Mouse (Mus musculus): Measurements from ENCODE around the gene Tssk6. TPM values are rescaled to one million over a fixed set of nuclear protein-coding genes. Genes with fewer than 3 reads are reported as not detected.

Gene Tssk6
- polyA plus RNA-seq, 1 experiment from 2014 or later, result 3.8 TPM

DNA sequence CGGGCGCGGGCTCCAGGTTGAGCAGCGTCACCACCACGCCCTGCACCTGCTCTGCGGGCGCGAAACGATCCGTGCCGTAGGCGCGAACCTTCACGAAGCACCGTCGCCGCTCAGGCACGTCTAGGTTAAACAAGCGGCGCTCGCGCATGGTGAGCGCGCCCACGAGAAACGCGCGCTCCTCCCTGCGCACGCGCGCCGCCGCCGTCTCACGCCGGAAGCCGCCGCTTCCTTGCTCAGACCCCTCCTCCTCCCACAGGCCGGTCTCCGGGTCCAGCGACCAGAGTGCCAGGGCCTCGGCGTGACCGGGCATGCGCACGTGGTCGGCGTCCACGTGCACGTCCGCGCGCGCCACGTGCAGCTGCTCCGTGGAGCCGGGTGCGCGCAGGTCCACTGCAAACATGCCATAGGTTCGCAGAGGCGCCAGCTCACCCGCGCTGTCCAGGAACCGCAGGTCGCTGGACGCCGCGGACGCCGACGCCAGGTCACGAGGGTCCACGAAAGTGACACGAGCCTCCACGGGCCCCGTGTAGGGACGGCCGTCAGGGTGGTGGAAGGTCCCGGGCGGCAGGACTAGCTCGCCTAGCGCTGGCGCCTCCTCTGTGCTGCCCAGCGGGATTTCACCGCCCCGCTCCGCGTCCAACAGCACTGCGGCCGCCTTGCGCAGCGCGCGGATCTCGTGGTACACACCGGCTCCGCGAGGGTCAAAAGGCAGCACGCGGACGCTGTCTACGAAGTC lies 19.8 kb upstream of the Tssk6 start:
- Histone ChIP-seq H3K27me3 (ENCODE audit: insufficient read depth, low read length) (peaks cover 79% of the 10 kb centered on the region), H3K9ac (ENCODE audit: low read depth, low read length) (no peak overlapping the region; the same call in 1 of the 2 replicates), H3K27ac (no peak overlapping the region), H3K4me2 (ENCODE audit: low read length) (peak overlapping the region; percentile 54), H3K9me3 (replicated peaks; ENCODE audit: low read length) (no peaks in the 10 kb centered on the region), H3K36me3 (ENCODE audit: insufficient read depth, low read length) (no peaks in the 10 kb centered on the region), H3K4me1 (replicated peaks; ENCODE audit: insufficient read depth, low read length) (peaks cover 13% of the 10 kb centered on the region; the same call in 1 of the 2 replicates), H3K4me3 (replicated peaks; ENCODE audit: low read depth, low read length) (peak overlapping the region; percentile 36)
- ATAC-seq (replicated peaks; ENCODE audit: low FRiP score, low read depth) (peak; percentile 57), DNase-seq (ENCODE audit: low spot score) (peak; percentile 71)
- no peak for TF ChIP-seq CTCF (IDR thresholded peaks at IDR 0.05; ENCODE audit: low read depth)
- 8% methylated on average over 101 of the region's 103 CpGs for WGBS

DNA sequence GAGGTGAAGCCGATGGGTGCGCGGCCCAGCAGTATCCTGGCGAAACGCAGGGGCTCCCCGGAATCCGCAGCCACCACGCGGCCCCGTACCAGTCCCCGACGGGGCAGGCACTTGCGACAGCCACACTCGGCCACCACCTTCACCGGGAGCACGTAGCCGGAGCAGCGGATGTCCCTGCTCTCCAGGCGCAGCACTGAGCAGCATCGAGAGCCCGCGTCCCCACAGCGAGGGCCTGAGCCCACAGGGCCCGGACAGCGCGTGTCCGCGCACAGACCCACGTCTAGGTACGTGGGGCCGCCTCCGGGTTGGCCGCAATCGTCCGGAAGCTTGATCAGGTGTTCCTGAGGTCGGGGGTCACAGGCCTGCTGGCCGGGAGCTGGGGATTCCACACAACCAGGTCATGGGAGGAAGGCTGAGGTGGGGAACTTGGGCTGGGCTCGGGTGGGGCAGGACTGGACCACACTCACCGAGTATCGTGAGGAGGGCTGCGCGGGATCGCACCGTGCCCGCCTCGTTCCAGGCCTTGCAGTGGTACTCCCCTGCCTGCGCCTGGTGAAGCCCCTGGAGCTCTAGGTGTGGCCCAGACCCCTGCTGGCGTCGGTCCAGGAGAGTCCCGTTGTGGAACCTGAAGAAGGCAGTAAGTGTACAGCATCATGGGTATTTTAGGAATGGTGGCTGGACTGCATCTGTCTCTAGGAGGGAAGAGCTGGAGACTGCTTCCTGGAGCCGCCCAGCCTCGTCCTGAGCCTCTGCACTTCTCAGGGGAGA lies 19.0 kb upstream of the Tssk6 start:
- no peak overlapping the region for H3K4me2 ChIP-seq (ENCODE audit: low read length)
- no peaks in the 10 kb centered on the region for H3K36me3 ChIP-seq (ENCODE audit: insufficient read depth, low read length)
- peaks cover 14% of the 10 kb centered on the region; the same call in 1 of the 2 replicates for H3K4me1 ChIP-seq (replicated peaks; ENCODE audit: insufficient read depth, low read length)
- H3K27me3 ChIP-seq (ENCODE audit: insufficient read depth, low read length), result peaks cover 87% of the 10 kb centered on the region
- DNase-seq (ENCODE audit: low spot score), result no peak
- 0 out of 2 replicates have a peak overlapping the region, but pooled peaks have one; percentile 36 for H3K4me3 ChIP-seq (replicated peaks; ENCODE audit: low read depth, low read length)
- no peak overlapping the region for H3K9ac ChIP-seq (ENCODE audit: low read depth, low read length)
- no peak overlapping the region for H3K27ac ChIP-seq
- 21% methylated on average over 52 of the region's 52 CpGs for WGBS
- no peaks in the 10 kb centered on the region for H3K9me3 ChIP-seq (replicated peaks; ENCODE audit: low read length)
- no peak for TF ChIP-seq CTCF (IDR thresholded peaks at IDR 0.05; ENCODE audit: low read depth)
- no peak for ATAC-seq (replicated peaks; ENCODE audit: low FRiP score, low read depth)

DNA sequence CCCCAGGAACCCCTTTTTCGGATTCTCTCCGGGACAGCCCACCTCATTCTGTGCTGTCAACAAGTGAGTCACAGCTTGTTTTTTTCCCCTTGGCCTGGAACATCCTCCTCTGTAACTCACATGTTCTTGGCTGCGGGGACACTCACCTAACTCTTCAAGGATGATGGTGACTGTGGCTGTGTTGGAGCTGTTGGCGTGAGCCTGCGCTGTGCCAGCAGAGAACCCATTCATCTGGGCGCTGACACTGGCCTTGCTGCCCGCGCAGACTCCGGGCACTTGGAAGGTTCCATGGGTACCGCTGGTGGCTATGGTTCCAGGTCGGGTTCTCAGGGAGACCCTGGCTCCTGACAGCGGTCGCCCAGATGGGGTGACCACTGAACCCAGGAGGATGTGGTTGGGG lies 17.8 kb upstream of the Tssk6 start:
- Histone ChIP-seq H3K9me3 (replicated peaks; ENCODE audit: low read length) (no peaks in the 10 kb centered on the region), H3K27ac (no peak overlapping the region), H3K9ac (ENCODE audit: low read depth, low read length) (no peak overlapping the region), H3K4me2 (ENCODE audit: low read length) (no peak overlapping the region), H3K4me1 (replicated peaks; ENCODE audit: insufficient read depth, low read length) (peaks cover 25% of the 10 kb centered on the region), H3K27me3 (ENCODE audit: insufficient read depth, low read length) (peaks cover 97% of the 10 kb centered on the region), H3K4me3 (replicated peaks; ENCODE audit: low read depth, low read length) (no peak overlapping the region), H3K36me3 (ENCODE audit: insufficient read depth, low read length) (no peaks in the 10 kb centered on the region)
- 60% methylated on average over 13 of the region's 13 CpGs for WGBS
- DNase-seq (ENCODE audit: low spot score) (no peak), ATAC-seq (replicated peaks; ENCODE audit: low FRiP score, low read depth) (no peak)
- no peak for TF ChIP-seq CTCF (IDR thresholded peaks at IDR 0.05; ENCODE audit: low read depth)

DNA sequence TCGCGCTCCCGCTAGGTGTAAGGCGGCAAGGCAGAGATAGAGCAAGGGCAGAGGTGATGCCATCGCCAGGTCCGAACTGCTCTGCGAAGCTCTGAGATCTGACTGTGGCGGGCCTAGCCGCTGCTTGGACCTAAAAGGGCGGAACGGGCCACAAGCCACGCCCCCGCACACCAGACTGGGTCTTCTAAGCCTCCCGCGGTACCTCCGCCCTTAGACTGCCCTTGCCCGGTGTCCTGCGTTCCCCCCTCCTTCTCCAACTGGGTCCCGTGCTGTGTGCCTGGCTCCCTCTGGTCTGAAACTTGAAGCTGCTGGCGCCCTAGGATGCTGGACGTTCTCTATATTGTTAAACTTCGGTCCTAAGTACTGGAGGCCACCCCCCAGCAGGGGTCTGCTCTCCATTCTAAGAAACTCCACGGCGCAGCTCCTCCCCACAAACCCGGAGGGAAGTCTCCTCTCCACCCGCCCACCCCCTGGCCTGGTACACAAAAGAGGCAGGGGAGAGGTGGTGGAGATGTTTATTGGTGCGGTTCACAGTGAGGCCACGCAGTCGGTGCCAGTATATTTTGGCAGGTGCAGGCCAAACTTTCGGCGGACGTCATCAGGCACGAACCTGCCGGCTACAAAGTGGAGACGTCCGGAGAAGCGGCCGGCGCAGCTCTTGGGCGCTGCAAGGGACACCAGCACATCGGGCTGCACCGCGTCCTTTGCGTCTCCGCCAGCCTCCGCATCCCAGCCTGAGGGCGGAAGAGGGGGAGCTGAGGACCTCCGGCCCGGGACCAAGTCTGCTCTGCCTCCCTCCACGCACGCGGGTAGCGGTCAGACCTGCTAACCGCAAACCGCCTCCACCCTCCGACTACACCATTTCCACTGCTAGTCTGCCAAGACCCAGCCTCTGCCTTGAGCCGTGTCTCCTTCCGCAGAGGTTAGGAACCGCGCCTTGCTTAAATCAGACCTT lies 14.4 kb upstream of the Tssk6 start, which contains the start of gene Cilp2:
TSS of gene Cilp2 (minus strand) at position 399 of the 955 bp plus-strand sequence.
- peak within 1 kb of the TSS; percentile 28 for H3K4me3 ChIP-seq (replicated peaks; ENCODE audit: low read depth, low read length)
- no peak for TF ChIP-seq CTCF (IDR thresholded peaks at IDR 0.05; ENCODE audit: low read depth)
- DNase-seq (ENCODE audit: low spot score), result peak; percentile 46
- peaks cover 77% of the 10 kb centered on the region for H3K27me3 ChIP-seq (ENCODE audit: insufficient read depth, low read length)
- no peaks in the 10 kb centered on the region for H3K9me3 ChIP-seq (replicated peaks; ENCODE audit: low read length)
- H3K4me1 ChIP-seq (replicated peaks; ENCODE audit: insufficient read depth, low read length), result peaks cover 16% of the 10 kb centered on the region
- H3K27ac ChIP-seq, result no peak within 1 kb of the TSS
- peak within 1 kb of the TSS; percentile 35; the same call in 1 of the 2 replicates for H3K9ac ChIP-seq (ENCODE audit: low read depth, low read length)
- H3K36me3 ChIP-seq (ENCODE audit: insufficient read depth, low read length), result peaks cover 6% of the 10 kb centered on the region; the same call in 1 of the 2 replicates
- peak; percentile 26; the same call in 1 of the 2 replicates for ATAC-seq (replicated peaks; ENCODE audit: low FRiP score, low read depth)
- WGBS, result under 1% methylated on average over 60 of the region's 60 CpGs
- H3K4me2 ChIP-seq (ENCODE audit: low read length), result peak within 1 kb of the TSS; percentile 54

DNA sequence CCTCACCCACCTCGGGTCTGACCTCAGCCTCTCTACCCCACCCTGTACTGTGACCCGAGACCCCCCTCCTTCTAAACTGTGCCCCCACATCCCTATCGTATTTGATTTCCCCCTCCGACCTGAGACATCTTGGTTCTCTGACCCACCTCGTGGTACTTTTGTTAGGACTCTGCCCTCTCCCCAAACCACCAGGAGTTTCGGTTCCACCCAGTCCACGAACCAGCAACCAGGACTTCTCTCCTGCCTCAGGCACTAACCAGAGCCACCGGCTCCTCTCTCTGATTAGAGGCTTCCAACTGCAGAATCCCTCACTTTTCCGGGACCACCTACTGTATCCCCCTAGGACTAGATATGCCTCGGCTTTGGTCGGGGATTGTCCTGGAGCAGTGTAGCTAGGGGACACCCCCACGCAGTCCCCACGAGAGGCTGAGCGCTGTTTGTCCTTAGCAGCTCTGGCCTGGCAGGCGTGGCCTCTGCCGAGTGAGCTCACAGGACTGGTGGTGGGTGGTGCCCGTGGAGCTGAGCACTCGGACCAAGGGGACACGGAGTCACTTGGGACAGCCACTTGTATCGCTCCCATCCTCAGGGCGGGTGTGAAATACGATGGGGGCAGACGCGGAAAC lies 13.6 kb upstream of the Tssk6 start:
- no peaks in the 10 kb centered on the region for H3K9me3 ChIP-seq (replicated peaks; ENCODE audit: low read length)
- peak overlapping the region; percentile 28 for H3K4me3 ChIP-seq (replicated peaks; ENCODE audit: low read depth, low read length)
- no peak for TF ChIP-seq CTCF (IDR thresholded peaks at IDR 0.05; ENCODE audit: low read depth)
- ATAC-seq (replicated peaks; ENCODE audit: low FRiP score, low read depth) (no peak; the same call in 1 of the 2 replicates), DNase-seq (ENCODE audit: low spot score) (no peak)
- peaks cover 70% of the 10 kb centered on the region for H3K27me3 ChIP-seq (ENCODE audit: insufficient read depth, low read length)
- H3K4me1 ChIP-seq (replicated peaks; ENCODE audit: insufficient read depth, low read length), result peaks cover 16% of the 10 kb centered on the region
- no peak overlapping the region for H3K27ac ChIP-seq
- 6% methylated on average over 24 of the region's 24 CpGs for WGBS
- peak overlapping the region; percentile 54 for H3K4me2 ChIP-seq (ENCODE audit: low read length)
- peaks cover 9% of the 10 kb centered on the region; the same call in 1 of the 2 replicates for H3K36me3 ChIP-seq (ENCODE audit: insufficient read depth, low read length)
- peak overlapping the region; percentile 35; the same call in 1 of the 2 replicates for H3K9ac ChIP-seq (ENCODE audit: low read depth, low read length)

Measured in kidney, postnatal 0 days (tissue).